Mouse (Mus musculus) heart, embryonic 10.5 days (tissue): Measurements from ENCODE around the gene Impdh2. TPM values are rescaled to one million over a fixed set of nuclear protein-coding genes. Genes with fewer than 3 reads are reported as not detected.

Experiments
- DNase-seq: peaks from one replicate; pipeline ENCODE4 v3.0.0-alpha.2; 2017; ENCODE audit warnings: low spot score
- H3K27ac ChIP-seq: fragments of 300-500 bp; sonication (generic); 2 replicates; pipeline ENCODE4 v1.5.1; 2016; ENCODE audit warnings: mild to moderate bottlenecking
- H3K27me3 ChIP-seq: fragments of 300-500 bp; sonication (generic); 2 replicates; pipeline ENCODE4 v1.6.1; 2016; ENCODE audit warnings: mild to moderate bottlenecking; ENCODE audit not compliant: poor library complexity, insufficient read depth, severe bottlenecking
- H3K36me3 ChIP-seq: fragments of 300-500 bp; sonication (generic); 2 replicates; pipeline ENCODE4 v1.6.1; 2016; ENCODE audit warnings: mild to moderate bottlenecking, moderate library complexity
- H3K4me1 ChIP-seq: fragments of 300-500 bp; sonication (generic); 2 replicates; pipeline ENCODE4 v1.6.1; 2016; ENCODE audit warnings: mild to moderate bottlenecking
- H3K4me3 ChIP-seq: fragments of 300-500 bp; sonication (generic); 2 replicates; pipeline ENCODE4 v1.5.1; 2016; ENCODE audit warnings: mild to moderate bottlenecking, moderate library complexity
- H3K9me3 ChIP-seq: fragments of 300-500 bp; sonication (generic); 2 replicates; pipeline ENCODE4 v1.6.1; 2016; ENCODE audit warnings: mild to moderate bottlenecking, moderate library complexity
- WGBS: fragments of 180-500 bp; shearing (Covaris S2); methylation state at CpG from one replicate; pipeline ENCODE4 v1.1.7; 2016; 5-methylcytosine and 5-hydroxymethylcytosine counted together
- polyA plus RNA-seq: library from polyadenylated mRNA; unstranded; fragments of >200 nt; fragmentation: Nextera tagmentation; extraction: Ambion mirVana; gene quantifications from 2 replicates; pipeline ENCODE4 v1.2.1, GENCODE M21; 2016

Gene Impdh2
- polyA plus RNA-seq, 1 experiment from 2014 or later = 194 TPM

GRCm38 (mm10) chr9:108573774-108574690, 13.9 kb downstream of the Impdh2 start:
- H3K27ac ChIP-seq = peak overlapping the region; percentile 31; the same call in 1 of the 2 replicates
- peaks cover 61% of the 10 kb centered on the region for H3K36me3 ChIP-seq
- H3K9me3 ChIP-seq = no peaks in the 10 kb centered on the region
- no peaks in the 10 kb centered on the region for H3K27me3 ChIP-seq
- peaks cover 73% of the 10 kb centered on the region for H3K4me1 ChIP-seq
- 47% methylated on average over 26 of the region's 26 CpGs for WGBS
- DNase-seq = no peak
- H3K4me3 ChIP-seq = 0 out of 2 replicates have a peak overlapping the region, but pooled peaks have one; percentile 3

DNA sequence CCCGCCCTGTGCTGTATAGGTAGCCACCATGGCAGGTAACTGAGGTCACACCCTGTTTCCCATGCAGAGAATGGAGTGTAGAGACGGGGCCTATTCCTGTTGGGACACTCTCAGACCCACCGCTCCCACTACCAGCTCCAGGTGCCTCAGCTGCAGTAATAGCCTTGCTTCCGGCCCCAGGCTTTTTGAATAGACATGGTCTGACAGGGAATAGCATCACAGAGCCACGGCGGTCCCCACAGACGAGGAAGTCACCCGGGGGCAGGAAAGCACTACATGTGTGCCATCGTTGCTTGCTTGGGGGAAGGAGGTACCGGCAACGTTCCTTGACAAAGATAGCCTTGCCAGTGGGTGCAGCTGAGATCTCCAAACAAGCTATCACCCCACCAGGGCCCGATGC, 14.8 kb downstream of the Impdh2 start:
- H3K27me3 ChIP-seq = no peaks in the 10 kb centered on the region
- H3K36me3 ChIP-seq = peaks cover 61% of the 10 kb centered on the region
- peak; percentile 76 for DNase-seq
- H3K4me1 ChIP-seq = peaks cover 75% of the 10 kb centered on the region
- no peak overlapping the region for H3K4me3 ChIP-seq
- H3K27ac ChIP-seq = no peak overlapping the region
- no peaks in the 10 kb centered on the region for H3K9me3 ChIP-seq
- WGBS = 90% methylated on average over 12 of the region's 12 CpGs

DNA sequence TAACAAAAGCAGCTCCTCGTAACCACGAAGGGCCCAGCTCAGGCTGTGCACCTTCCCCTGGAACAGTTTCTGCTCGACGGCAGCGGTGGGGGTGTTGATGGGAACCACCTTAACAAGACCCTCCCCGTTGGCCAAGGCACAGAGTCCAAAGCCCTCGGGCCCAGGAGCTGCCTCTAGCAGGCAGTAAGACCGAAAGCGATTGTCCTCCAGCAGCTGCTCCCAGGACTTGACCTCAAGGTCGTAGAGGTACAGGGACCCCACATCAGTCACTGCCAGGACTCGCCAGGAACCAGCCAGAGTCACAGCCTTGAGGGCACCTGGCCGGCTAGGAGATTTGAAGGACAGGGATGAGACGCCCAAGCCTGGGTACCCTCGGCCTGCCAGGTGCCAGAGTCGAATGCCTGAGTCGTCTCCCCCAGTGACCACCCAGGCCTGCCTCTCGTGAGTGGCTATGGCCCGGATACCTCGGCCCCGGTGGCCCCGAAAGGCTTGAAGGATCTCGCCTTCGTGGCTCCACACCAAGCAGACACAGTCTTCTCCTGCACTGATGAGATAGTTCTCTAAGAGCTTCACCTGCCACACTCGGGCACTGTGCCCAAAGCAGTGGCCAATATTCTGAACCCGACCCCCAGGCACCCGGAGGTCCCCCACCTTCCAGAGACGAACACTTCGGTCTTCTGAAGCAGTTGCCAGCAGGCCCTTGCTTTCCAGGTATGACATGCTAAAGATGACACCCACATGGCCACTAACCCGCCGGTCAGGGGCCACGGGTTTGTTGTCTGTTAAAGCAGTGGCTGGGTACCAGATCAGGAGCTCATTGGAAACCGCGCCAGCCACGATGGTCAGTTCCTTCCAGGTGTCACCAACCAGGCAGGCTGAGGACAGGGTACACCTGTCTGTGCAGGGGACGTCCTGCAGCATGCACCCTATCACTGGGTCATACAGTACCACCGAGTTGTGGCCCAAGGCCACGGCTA, 15.5 kb downstream of the Impdh2 start:
- Histone ChIP-seq H3K27ac (peak overlapping the region; percentile 23; the same call in 1 of the 2 replicates), H3K27me3 (no peaks in the 10 kb centered on the region), H3K36me3 (peaks cover 65% of the 10 kb centered on the region), H3K9me3 (no peaks in the 10 kb centered on the region), H3K4me1 (peaks cover 70% of the 10 kb centered on the region), H3K4me3 (no peak overlapping the region; the same call in 1 of the 2 replicates)
- 89% methylated on average over 37 of the region's 37 CpGs for WGBS
- DNase-seq = peak; percentile 73

DNA sequence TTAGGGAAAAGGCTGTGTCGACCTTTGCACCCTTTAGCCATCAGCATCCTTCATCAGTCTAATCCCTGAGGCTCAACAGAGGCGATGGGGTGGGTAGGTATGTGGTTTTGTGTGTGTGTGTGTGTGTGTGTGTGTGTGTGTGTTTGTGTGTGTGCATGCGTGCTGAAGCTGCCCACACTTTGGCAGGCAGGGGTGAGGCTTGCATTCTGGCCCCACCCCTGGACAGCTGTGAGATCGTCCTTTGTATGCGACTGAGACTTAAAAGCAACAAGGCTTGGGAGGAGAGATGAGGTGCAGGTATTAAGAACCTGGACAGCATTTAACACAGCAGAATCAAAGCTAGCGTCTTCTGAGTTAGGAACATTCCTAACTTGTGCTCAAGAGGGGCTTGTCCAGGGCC, 16.9 kb downstream of the Impdh2 start:
- WGBS = 66% methylated on average over 6 of the region's 6 CpGs
- Histone ChIP-seq H3K4me1 (peaks cover 66% of the 10 kb centered on the region), H3K4me3 (peak overlapping the region; percentile 82), H3K27ac (no peak overlapping the region), H3K27me3 (no peaks in the 10 kb centered on the region), H3K36me3 (peaks cover 63% of the 10 kb centered on the region), H3K9me3 (no peaks in the 10 kb centered on the region)
- DNase-seq = no peak

GRCm38 (mm10) chr9:108577934-108578544, 18.0 kb downstream of the Impdh2 start:
- peaks cover 71% of the 10 kb centered on the region for H3K4me1 ChIP-seq
- 1% methylated on average over 24 of the region's 24 CpGs for WGBS
- H3K27ac ChIP-seq = peak overlapping the region; percentile 97
- H3K4me3 ChIP-seq = peak overlapping the region; percentile 82
- peaks cover 55% of the 10 kb centered on the region for H3K36me3 ChIP-seq
- no peak for DNase-seq
- H3K27me3 ChIP-seq = no peaks in the 10 kb centered on the region
- H3K9me3 ChIP-seq = no peaks in the 10 kb centered on the region

DNA sequence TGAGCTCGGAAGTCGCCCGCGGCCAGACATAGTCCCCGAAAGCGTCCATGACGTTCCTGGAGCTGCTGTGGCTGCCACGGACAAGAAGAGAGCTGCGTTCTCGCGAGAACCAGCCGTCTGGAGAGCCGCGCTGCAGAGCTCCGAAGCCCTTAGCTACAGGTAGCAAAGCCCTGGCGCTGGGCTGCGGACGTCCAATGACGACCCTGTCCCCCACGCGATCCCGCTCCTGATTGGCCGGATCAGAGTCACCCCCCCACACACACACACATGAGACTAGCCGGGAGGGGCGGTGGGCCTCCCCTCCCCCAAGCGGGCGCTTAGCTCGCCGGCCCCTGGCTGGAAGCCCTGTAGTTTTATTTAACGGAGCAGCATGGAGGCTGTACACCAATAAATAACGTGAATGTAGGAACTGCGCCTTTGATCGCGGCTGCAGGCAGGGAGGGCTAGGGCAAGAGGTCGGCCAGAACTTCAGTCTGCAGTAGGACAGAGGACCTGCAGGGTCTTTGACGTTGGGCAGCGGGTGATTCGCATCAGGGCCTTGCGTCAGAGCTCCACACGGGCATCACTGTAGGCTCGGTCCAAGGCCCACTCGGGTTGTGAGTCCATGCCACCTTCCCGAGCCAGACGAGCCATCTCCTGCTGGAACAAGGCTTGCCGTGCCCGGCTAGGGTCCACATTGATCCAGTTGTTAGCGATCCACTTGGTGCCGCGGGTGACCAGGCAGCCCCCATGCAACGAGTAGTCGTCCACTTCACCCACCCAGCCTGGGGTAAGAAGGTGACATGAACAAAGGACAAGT, 18.7 kb downstream of the Impdh2 start, which contains the start of gene Wdr6:
Gene Wdr6, minus strand, starts transcription at position 195 of the 799 bp plus-strand sequence.
- no peaks in the 10 kb centered on the region for H3K27me3 ChIP-seq
- H3K36me3 ChIP-seq = peaks cover 48% of the 10 kb centered on the region
- H3K9me3 ChIP-seq = no peaks in the 10 kb centered on the region
- peak within 1 kb of the TSS; percentile 82 for H3K4me3 ChIP-seq
- H3K27ac ChIP-seq = peak within 1 kb of the TSS; percentile 97
- peaks cover 71% of the 10 kb centered on the region for H3K4me1 ChIP-seq
- DNase-seq = peak; percentile 99
- WGBS = 5% methylated on average over 51 of the region's 51 CpGs

GRCm38 (mm10) chr9:108579344-108579690, 19.2 kb downstream of the Impdh2 start:
- peak overlapping the region; percentile 82 for H3K4me3 ChIP-seq
- H3K9me3 ChIP-seq = no peaks in the 10 kb centered on the region
- H3K36me3 ChIP-seq = peaks cover 42% of the 10 kb centered on the region
- no peak for DNase-seq
- peak overlapping the region; percentile 97 for H3K27ac ChIP-seq
- no peaks in the 10 kb centered on the region for H3K27me3 ChIP-seq
- 46% methylated on average over 5 of the region's 5 CpGs for WGBS
- H3K4me1 ChIP-seq = peaks cover 66% of the 10 kb centered on the region

GRCm38 (mm10) chr9:108587571-108588180, 27.6 kb downstream of the Impdh2 start:
- Histone ChIP-seq H3K9me3 (no peaks in the 10 kb centered on the region), H3K27ac (peak overlapping the region; percentile 92), H3K4me1 (peaks cover 51% of the 10 kb centered on the region), H3K4me3 (peak overlapping the region; percentile 54), H3K36me3 (peaks cover 3% of the 10 kb centered on the region), H3K27me3 (no peaks in the 10 kb centered on the region)
- WGBS = 1% methylated on average over 14 of the region's 14 CpGs
- DNase-seq = peak; percentile 97

GRCm38 (mm10) chr9:108589229-108589628, 29.1 kb downstream of the Impdh2 start:
- Histone ChIP-seq H3K4me1 (peaks cover 46% of the 10 kb centered on the region), H3K36me3 (peaks cover 6% of the 10 kb centered on the region), H3K27ac (peak overlapping the region; percentile 92), H3K9me3 (no peaks in the 10 kb centered on the region), H3K27me3 (no peaks in the 10 kb centered on the region), H3K4me3 (no peak overlapping the region)
- DNase-seq = no peak
- 71% methylated on average over 5 of the region's 5 CpGs for WGBS

- peaks cover 53% of the 10 kb centered on the region for H3K4me1 ChIP-seq
- 80% methylated on average over 4 of the region's 4 CpGs for WGBS
- H3K36me3 ChIP-seq = peaks cover 6% of the 10 kb centered on the region
- DNase-seq = no peak
- H3K9me3 ChIP-seq = no peaks in the 10 kb centered on the region
- H3K4me3 ChIP-seq = no peak overlapping the region
- H3K27ac ChIP-seq = no peak overlapping the region
- H3K27me3 ChIP-seq = no peaks in the 10 kb centered on the region
Measured at GRCm38 (mm10) chr9:108591462-108591861, 31.4 kb downstream of the Impdh2 start.

GRCm38 (mm10) chr9:108594354-108594753, 34.3 kb downstream of the Impdh2 start:
- no peaks in the 10 kb centered on the region for H3K9me3 ChIP-seq
- peaks cover 41% of the 10 kb centered on the region for H3K4me1 ChIP-seq
- WGBS = 32% methylated on average over 3 of the region's 3 CpGs
- H3K4me3 ChIP-seq = peak overlapping the region; percentile 16; the same call in 1 of the 2 replicates
- peak overlapping the region; percentile 57 for H3K27ac ChIP-seq
- no peak for DNase-seq
- no peaks in the 10 kb centered on the region for H3K27me3 ChIP-seq
- H3K36me3 ChIP-seq = peaks cover 6% of the 10 kb centered on the region
